Mouse (Mus musculus) small intestine, adult 2 months (tissue): ENCODE measurements around the gene 3100002H09Rik.

Experiments used
- CTCF ChIP-seq: fragments of 200-500 bp; IDR thresholded peaks from 2 replicates; pipeline ENCODE4 v1.5.1; 2012; ENCODE audit warnings: low read depth, mild to moderate bottlenecking, control low read depth, inconsistent platforms, low read length, moderate library complexity, mixed read lengths; ENCODE audit not compliant: insufficient replicate concordance, insufficient read length; ENCODE audit errors: extremely low read depth
- POLR2A ChIP-seq: fragments of 200-500 bp; IDR thresholded peaks from 2 replicates; pipeline ENCODE4 v1.6.1; 2012; ENCODE audit warnings: low read depth, mild to moderate bottlenecking, control low read depth, inconsistent platforms, low read length, moderate library complexity

GRCm38 (mm10) chr4:124659251-124660217, 48.9 kb upstream of the 3100002H09Rik start:
- no peak for TF ChIP-seq CTCF
- TF ChIP-seq POLR2A: no peak
